Mouse (Mus musculus): Measurements from ENCODE around the gene Fev. TPM values are rescaled to one million over a fixed set of nuclear protein-coding genes. Genes with fewer than 3 reads are reported as not detected.

Gene Fev
- total RNA-seq, 2 experiments from 2014 or later, result not detected

- ATAC-seq (replicated peaks; ENCODE audit: low FRiP score, poor library complexity, severe bottlenecking), result no peak
Measured at GRCm38 (mm10) chr1:74843090-74843489, 42.1 kb downstream of the Fev start.

- no peak for ATAC-seq (replicated peaks; ENCODE audit: low FRiP score, poor library complexity, severe bottlenecking)
Measured at GRCm38 (mm10) chr1:74833255-74833654, 52.0 kb downstream of the Fev start.

Other genes starting within 250 kb of the Fev start
- gene Ttll4, start 223.7 kb downstream of the Fev start, total RNA-seq (2015; ENCODE audit: low replicate concordance), result 0.77 and 3.1 TPM in 2 replicates
- 10.3 and 13.7 TPM in 2 replicates for gene Ttll4, start 223.7 kb downstream of the Fev start, total RNA-seq (2017; ENCODE audit: low replicate concordance)
- gene Cyp27a1, start 171.8 kb downstream of the Fev start, total RNA-seq (2015; ENCODE audit: low replicate concordance), result 10.0 and 16.7 TPM in 2 replicates
- gene Cyp27a1, start 171.8 kb downstream of the Fev start, total RNA-seq (2017; ENCODE audit: low replicate concordance), result 5.1 and 6.7 TPM in 2 replicates
- not detected in 2 replicates for gene Prkag3, start 136.2 kb downstream of the Fev start, total RNA-seq (2015; ENCODE audit: low replicate concordance)
- 0.14 TPM in 1 of 2 replicates, not detected in the other for gene Prkag3, start 136.2 kb downstream of the Fev start, total RNA-seq (2017; ENCODE audit: low replicate concordance)
- not detected in 2 replicates for gene Wnt6, start 113.5 kb downstream of the Fev start, total RNA-seq (2015; ENCODE audit: low replicate concordance)
- not detected in 2 replicates for gene Wnt6, start 113.5 kb downstream of the Fev start, total RNA-seq (2017; ENCODE audit: low replicate concordance)
- not detected in 2 replicates for gene Wnt10a, start 93.9 kb downstream of the Fev start, total RNA-seq (2015; ENCODE audit: low replicate concordance)
- gene Wnt10a, start 93.9 kb downstream of the Fev start, total RNA-seq (2017; ENCODE audit: low replicate concordance), result not detected in 2 replicates
- gene Cdk5r2, start 30.5 kb downstream of the Fev start, total RNA-seq (2015; ENCODE audit: low replicate concordance), result not detected in 2 replicates
- gene Cdk5r2, start 30.5 kb downstream of the Fev start, total RNA-seq (2017; ENCODE audit: low replicate concordance), result not detected in 2 replicates
- not detected in 2 replicates for gene Cryba2, start 7.7 kb upstream of the Fev start, total RNA-seq (2015; ENCODE audit: low replicate concordance)
- gene Cryba2, start 7.7 kb upstream of the Fev start, total RNA-seq (2017; ENCODE audit: low replicate concordance), result not detected in 2 replicates
- gene Cfap65, start 50.2 kb upstream of the Fev start, total RNA-seq (2015; ENCODE audit: low replicate concordance), result not detected in 2 replicates
- not detected in 2 replicates for gene Cfap65, start 50.2 kb upstream of the Fev start, total RNA-seq (2017; ENCODE audit: low replicate concordance)
- not detected in 2 replicates for gene Ihh, start 66.3 kb upstream of the Fev start, total RNA-seq (2015; ENCODE audit: low replicate concordance)
- 0.28 TPM in 1 of 2 replicates, not detected in the other for gene Ihh, start 66.3 kb upstream of the Fev start, total RNA-seq (2017; ENCODE audit: low replicate concordance)
- gene Nhej1, start 239.8 kb upstream of the Fev start, total RNA-seq (2015; ENCODE audit: low replicate concordance), result 0.77 and 8.2 TPM in 2 replicates
- 4.0 and 10.0 TPM in 2 replicates for gene Nhej1, start 239.8 kb upstream of the Fev start, total RNA-seq (2017; ENCODE audit: low replicate concordance)
- gene Slc23a3, start 248.5 kb upstream of the Fev start, total RNA-seq (2015; ENCODE audit: low replicate concordance), result 1.3 and 3.5 TPM in 2 replicates
- 0.28 and 0.60 TPM in 2 replicates for gene Slc23a3, start 248.5 kb upstream of the Fev start, total RNA-seq (2017; ENCODE audit: low replicate concordance)

All from erythroblast, adult 5-6 weeks (primary cell).